Mouse (Mus musculus): ENCODE measurements at regions not wholly inside any gene's neighbourhood (a gene's known extent, or its start where the extent isn't known, plus 50 kb on each side); places are given as distances from the start of the nearest gene placed in this dataset.

DNA sequence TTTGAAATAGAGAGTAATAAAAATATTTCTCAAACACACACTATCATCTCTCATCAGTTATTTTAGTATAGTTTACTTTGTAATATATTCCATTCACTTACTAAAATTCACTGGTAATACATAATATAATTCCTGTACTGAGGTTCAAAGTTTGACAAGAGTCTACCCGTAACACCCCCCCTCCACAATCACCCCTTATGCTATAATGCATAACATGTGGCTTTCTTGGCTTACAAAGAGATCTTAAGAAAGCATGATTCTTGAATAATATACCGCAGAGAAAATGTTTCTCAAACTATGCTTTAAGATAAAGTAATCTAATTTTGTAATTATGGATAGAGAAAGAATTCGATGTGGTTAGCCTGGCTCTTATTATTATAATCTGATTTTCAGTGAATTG lies 539.7 kb downstream of the Gm11232 start:
- no peak for DNase-seq

DNA sequence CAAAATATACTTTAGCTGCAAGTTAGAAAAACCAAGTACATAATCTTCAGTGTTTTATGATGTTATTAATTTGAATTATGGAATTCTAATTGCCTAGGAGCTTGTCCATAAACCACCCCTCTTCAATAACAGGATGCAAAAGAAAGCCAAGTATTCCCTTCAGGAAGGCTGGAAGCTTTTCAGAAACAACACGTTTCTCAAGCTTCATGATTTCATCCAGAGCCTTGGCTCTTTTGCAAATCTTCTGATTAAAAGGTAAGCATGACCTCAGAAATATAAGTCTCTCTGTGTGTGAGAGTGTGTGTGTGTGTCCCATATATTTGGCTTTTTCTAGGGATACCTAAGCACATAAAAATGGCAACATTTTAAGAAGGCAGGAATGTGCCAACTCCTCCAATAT lies 570.0 kb downstream of the Gm11232 start:
- DNase-seq = no peak

DNA sequence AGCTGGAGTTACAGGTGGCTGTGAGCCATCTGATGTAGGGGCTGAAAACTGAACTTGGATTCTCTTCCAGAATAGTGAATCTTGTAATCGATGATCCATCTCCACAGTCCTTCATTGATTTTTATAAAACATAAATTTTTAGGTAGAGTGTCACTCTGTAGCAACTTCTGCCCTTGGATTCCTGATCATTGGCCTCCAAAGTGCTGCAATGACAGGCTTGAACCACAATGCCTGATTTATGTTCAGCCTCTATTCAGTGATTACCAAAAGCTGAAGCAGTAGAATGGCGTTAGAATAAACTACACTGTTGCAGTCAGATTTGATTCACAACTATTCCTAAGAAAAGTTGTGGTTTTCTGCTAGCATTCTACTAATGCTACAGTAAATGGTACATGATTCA lies 580.1 kb downstream of the Gm11232 start:
- DNase-seq = peak; percentile 24

DNA sequence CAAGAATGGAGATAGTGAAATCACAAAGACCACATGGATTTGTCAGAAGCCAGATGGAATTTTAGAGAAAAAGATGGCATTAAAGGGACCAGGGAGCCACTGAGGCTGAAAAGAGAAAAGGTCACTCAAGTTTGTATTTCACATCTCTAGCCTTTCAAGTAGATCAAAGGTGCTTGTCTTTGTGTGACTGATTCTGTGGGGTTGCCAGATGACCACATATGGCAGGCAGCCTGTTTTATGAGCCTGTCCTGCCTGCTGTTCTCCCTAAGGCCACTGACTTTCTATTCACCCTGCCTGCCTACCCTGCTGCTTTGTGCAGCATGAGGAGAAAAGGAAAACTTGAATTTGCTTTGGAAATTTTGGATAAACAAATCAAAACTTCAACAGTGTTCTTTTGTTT lies 592.0 kb downstream of the Gm11232 start:
- peak; percentile 17 for DNase-seq

DNA sequence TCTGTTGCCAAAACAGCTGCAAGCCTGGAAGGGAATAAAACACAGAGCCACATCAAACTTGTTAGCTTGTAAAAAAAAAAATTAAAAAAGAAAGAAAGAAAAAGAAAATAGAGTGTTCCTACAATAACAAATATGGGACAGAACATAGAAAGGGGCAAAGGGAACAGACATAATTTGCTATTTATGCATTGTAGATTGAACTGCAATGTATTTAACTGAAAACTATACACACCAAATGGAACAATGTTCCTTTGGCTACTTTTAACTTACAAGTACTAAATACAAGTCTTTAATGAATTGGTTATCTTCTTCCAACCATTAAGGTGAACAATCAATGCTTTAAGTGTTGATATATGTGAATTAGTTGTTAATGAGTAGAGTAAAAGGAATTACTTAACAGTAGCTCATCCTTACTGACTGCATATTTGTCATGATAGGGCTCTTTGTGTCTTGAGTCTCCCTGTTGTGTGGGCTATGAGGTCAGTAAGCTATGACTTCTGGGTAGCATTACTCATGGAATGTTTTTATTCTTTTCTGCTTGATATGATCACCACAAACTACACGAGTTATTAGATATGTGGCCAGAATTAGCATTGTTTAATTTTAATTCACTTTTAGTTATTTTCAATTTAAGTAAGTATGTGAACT lies 597.0 kb upstream of the Megf9 start:
- DNase-seq = no peak

DNA sequence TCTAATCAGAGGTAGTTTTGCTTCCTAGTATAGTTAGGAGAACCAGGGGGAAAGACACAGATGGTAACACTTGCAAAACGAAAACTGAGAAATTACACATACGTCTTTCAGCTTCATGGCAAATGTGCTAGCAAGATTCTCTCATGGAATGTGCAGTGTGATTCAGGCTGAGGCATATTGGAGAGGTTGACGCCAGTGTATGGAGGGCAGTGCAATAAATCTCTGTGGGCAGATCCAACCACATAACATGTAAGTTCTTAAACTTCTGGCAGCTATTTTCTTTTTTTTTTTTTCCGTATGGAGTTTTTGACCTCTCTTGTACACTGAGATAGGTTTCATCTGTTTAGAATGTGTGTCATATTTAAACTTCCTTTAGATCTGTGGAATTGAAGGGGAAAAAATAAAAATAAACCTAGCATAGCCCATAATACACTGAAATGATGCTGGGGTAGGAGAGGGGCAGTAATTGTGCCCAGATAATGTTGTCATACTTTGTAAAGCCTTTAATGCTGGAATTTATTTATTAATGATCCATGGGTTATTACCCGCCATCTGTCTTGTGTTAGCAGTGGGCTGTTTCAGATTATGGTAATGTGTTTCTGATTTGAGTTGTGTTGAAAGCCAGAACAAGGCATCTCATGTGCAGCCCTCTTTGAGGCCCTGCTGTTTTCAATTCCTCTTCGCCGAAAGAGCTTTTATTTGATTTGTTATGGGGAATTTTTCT lies 596.3 kb upstream of the Megf9 start:
- DNase-seq = no peak

DNA sequence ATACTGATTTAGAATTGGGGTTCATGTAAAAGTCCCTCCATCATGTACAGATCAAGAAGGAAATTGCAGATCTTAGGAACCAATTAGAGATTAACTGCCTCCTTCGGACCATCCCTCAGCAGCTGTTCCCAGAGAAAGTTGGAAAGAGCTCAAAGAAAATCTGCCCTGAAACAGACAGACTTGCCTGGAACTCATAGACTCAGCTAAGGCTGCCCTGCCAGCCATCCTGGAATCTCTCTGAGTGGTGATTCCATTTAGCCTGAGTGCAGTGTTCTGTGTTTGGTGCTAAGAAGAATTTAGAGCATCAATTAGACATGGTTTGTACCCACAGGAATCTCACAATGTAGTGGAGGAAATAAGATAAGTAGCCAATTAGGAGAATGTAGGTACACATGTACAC lies 594.5 kb upstream of the Megf9 start:
- no peak for DNase-seq

Data from adrenal gland, postnatal 14 days (tissue).